Mouse (Mus musculus): Measurements from ENCODE around the gene Kmt5c.
"Not testable (repeated sequence)": the region's sequence is repeated elsewhere in the genome, so short reads cannot be mapped to it uniquely, and the experiment has no call there.

The Kmt5c gene

DNA sequence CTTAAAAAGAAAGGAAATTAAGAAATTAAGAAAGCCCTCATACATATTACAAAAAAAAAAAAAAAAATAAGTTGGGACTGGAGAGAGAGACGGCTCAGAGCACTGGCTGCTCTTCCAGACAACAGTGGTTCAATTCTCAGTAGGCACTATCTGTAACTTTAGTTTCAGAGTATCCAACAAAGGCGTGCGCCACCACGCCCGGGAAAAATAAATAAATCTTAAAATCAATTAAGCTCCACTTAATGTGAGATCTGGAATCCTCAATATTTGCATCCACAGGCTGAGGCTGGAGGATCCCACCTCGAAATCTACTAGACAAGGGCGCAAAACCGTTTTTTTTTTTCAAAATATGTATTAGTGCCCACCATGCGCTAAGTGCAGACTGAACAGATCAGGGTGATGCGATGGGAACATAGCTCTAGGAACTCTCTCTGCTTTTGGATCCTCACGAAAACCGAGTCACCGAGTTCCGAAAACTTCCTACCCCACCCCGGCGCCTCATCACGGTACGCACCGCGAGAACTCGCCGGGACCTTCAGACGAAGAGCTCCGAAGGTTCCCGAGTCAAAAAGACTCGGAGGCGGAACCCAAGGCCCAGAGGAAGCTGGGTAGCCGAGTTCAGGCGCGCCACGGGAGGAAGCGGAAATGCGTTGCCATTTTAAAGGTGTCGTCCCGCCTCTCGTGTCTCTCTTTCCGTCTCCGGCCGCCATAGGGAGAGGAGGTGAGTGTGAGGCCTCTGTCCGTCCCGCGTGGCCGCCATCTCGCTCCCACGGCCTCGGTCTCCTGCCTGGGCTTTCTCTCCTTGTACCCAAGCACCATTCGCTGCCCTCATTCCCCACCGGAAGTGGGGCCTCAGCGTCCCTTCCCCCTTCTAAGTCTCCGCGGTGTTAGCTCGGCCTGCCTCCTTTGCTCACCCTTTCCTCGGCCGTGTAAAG, 52.6 kb downstream of the Kmt5c start, which contains the start of gene Rpl28:
TSS of gene Rpl28 (plus strand) at position 597 of the 935 bp plus-strand sequence.
- peak; percentile 98 for DNase-seq

DNA sequence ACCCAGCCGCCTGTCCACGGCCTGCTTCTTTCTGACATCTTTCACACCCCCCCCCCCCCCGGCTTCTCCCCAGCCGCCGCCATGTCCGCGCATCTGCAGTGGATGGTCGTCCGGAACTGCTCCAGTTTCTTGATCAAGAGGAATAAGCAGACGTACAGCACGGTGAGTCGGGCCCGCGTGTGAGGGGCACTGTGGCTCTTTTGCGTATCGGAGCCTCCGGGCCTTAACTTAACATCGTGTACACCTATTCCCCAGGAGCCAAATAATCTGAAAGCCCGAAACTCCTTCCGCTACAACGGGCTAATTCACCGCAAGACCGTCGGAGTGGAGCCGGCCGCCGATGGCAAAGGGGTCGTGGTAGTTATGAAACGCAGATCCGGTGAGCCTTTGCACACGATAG, 53.3 kb downstream of the Kmt5c start:
- not testable (repeated sequence) for DNase-seq

DNA sequence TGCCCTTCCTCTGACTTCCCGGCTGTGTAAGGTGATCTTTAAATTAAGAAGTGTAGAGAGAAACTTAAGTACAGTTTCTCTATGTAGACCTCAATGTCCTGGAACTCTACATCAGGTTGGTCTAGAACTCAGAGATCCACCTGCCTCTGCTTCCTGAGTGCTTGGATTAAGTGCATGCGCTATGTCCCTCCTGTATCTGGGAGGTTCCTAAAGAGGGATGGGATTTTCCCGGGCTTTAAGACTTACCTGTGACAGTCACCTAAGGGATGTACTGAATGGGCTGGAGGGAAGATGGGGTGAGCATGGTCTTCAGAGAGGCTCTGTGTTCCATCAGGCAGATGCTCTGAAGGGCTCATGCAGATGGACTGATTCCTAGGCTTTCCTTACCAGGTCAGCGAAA, 53.8 kb downstream of the Kmt5c start:
- no peak for DNase-seq

DNA sequence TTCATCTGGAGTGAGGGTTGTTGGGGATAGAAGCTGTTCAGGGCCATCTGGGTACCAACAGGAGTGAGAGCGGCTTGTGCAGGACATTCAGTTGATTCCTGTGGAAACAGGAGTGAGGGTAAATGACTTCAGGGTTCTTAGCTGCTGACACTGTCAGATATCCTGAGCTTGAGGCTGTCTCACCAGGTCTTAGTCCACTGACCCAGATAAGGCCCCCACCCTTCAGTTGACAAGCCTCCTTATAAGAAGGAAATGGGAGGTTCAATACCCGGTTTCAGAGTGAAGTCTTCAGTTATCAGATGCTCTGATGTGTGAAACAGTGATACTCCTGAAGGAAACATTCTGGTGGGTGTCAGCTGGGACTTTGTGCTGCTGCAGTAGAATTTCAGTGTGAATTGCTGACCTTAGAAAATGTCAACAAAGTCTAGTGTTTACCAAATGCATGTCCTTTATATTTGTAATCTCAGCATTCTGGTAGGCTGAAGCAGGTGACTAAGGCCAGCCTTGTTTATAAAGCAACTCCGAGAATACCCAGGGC, 54.8 kb downstream of the Kmt5c start:
- no peak for DNase-seq

DNA sequence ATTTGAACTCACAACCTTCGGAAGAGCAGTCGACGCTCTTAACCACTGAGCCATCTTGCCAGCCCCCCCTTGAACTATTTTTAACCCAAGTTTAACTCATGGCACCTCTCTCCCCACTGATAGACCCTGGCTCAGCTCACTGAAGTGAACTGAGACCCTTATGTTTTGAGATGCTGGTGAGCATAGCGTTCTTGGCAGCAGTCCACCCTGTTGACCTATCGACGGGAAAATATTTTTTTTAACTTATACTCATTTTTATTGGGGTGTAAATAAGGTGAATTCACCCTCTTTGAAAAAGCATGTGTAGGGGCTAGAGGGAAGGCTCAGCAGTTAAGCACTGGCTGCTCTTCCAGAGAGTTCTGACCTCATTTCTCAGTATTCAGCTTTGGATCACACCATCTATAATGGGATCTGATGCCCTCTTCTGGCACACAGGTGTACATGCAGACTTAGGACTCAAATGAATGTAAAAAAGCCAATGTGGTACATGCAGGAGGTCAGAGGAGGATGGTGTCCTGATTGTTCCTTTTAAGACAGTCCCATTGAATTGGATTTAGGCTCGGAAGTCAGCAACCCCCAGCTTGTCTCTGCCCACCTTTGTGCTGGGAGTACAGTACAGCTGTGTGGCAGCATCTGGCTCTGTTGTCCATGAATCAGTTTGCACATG, 56.0 kb downstream of the Kmt5c start:
- peak; percentile 44 for DNase-seq

Measured in lung, postnatal 10 days (tissue).